Mouse (Mus musculus) neural tube, embryonic 11.5 days (tissue): ENCODE results near the gene Myadml2. TPM values are rescaled to one million over a fixed set of nuclear protein-coding genes. Genes with fewer than 3 reads are reported as not detected.

Source experiments
- ATAC-seq: fragments of 200-750 bp; cut with Nextera tagmentation; 2 replicates; pipeline ENCODE4 v1.8.0; 2017; ENCODE audit warnings: moderate number of reproducible peaks, mild to moderate bottlenecking, moderate TSS enrichment, moderate library complexity; ENCODE audit not compliant: insufficient read depth, low FRiP score, low TSS enrichment
- DNase-seq: peaks from one replicate; pipeline ENCODE4 v3.0.0-alpha.2; 2015; ENCODE audit warnings: low spot score
- H3K27ac ChIP-seq: fragments of 300-500 bp; sonication (generic); 2 replicates; pipeline ENCODE4 v1.5.1; 2014; ENCODE audit warnings: low read depth, mild to moderate bottlenecking, low read length
- H3K27me3 ChIP-seq: fragments of 300-500 bp; sonication (generic); 2 replicates; pipeline ENCODE4 v1.6.1; 2014; ENCODE audit warnings: mild to moderate bottlenecking, low read length, mixed read lengths; ENCODE audit not compliant: control insufficient read depth, insufficient read depth
- H3K36me3 ChIP-seq: fragments of 300-500 bp; sonication (generic); 2 replicates; pipeline ENCODE4 v1.6.1; 2014; ENCODE audit warnings: mild to moderate bottlenecking, low read length, moderate library complexity, mixed read lengths; ENCODE audit not compliant: control insufficient read depth, insufficient read depth
- H3K4me1 ChIP-seq: fragments of 300-500 bp; sonication (generic); 2 replicates; pipeline ENCODE4 v1.6.1; 2014; ENCODE audit warnings: low read length, mixed read lengths; ENCODE audit not compliant: control insufficient read depth, insufficient read depth
- H3K4me2 ChIP-seq: fragments of 300-500 bp; sonication (generic); 2 replicates; pipeline ENCODE4 v1.6.1; 2014; ENCODE audit warnings: low read depth, mild to moderate bottlenecking, moderate library complexity
- H3K4me3 ChIP-seq: fragments of 300-500 bp; sonication (generic); 2 replicates; pipeline ENCODE4 v1.5.1; 2014; ENCODE audit warnings: low read depth, low read length
- H3K9ac ChIP-seq: fragments of 300-500 bp; sonication (generic); 2 replicates; pipeline ENCODE4 v1.6.1; 2014; ENCODE audit warnings: mild to moderate bottlenecking, low read length
- H3K9me3 ChIP-seq: fragments of 300-500 bp; sonication (generic); 2 replicates; pipeline ENCODE4 v1.6.1; 2016; ENCODE audit warnings: low read length; ENCODE audit not compliant: control insufficient read depth
- WGBS: fragments of 180-500 bp; shearing (Covaris S2); extraction: QIAGEN DNeasy Blood & Tissue Kit; methylation state at CpG from one replicate; pipeline ENCODE4 v1.1.7; 2014; 5-methylcytosine and 5-hydroxymethylcytosine counted together
- microRNA-seq: library from miRNA; unstranded; fragments of <30 nt; microRNA quantifications from one replicate; pipeline ENCODE4, GENCODE M21; 2016
- polyA plus RNA-seq: library from polyadenylated mRNA; unstranded; fragments of >200 nt; fragmentation: Nextera tagmentation; extraction: Ambion mirVana; gene quantifications from 2 replicates; pipeline ENCODE4 v1.2.1, GENCODE M21; 2014

Myadml2 gene
- polyA plus RNA-seq, 1 experiment from 2014 or later, result not detected

DNA sequence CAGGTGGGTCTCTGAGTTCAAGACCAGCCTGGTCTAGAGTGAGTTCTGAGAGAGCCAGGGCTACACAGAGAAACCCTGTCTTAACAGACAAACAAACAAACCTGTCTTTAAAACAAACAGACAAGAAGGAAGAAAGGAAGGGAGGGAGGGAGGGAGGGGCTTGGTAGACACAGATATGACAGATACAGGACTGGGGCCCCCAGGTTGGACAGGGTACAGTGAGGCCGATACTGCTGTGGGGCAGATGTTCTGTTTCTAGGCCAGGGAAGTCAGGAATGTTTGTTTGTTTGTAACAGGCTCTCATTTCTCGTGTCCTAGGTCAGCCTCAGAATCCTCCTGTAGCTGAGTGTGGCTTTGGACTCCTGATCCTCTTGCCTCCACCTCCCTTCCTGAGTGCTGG, 44.4 kb downstream of the Myadml2 start:
- Histone ChIP-seq H3K27ac (no peak overlapping the region), H3K4me2 (no peak overlapping the region), H3K27me3 (0 out of 2 replicates have a peak, but pooled peaks cover 2% of the 10 kb centered on the region), H3K9ac (no peak overlapping the region), H3K9me3 (no peaks in the 10 kb centered on the region), H3K4me3 (no peak overlapping the region), H3K4me1 (peaks cover 10% of the 10 kb centered on the region; the same call in 1 of the 2 replicates), H3K36me3 (peaks cover 10% of the 10 kb centered on the region)
- ATAC-seq (no peak), DNase-seq (no peak)
- WGBS, result 80% methylated on average over 2 of the region's 2 CpGs

DNA sequence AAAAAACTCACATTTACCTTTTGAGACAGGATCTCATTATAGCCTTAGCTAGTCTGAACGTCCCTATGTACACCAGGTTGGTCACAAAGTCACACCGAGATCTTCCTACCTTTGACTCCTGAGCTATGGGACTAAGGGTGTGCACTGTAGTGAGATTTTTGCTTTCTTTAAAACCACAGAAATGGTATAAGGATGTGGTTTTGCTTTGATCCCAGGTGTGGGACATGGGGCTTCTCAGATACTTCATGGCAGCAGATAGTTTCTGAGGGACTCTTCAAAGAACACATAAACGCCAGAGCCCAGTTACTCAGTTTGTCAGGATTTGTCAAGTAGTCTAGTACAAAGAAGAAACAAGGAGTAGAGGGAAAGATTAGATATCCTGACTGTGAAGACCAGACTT, 47.2 kb downstream of the Myadml2 start:
- Histone ChIP-seq H3K9ac (no peak overlapping the region), H3K4me1 (peaks cover 16% of the 10 kb centered on the region), H3K27ac (no peak overlapping the region), H3K4me3 (no peak overlapping the region), H3K4me2 (no peak overlapping the region), H3K27me3 (no peaks in the 10 kb centered on the region), H3K9me3 (no peaks in the 10 kb centered on the region), H3K36me3 (peaks cover 17% of the 10 kb centered on the region)
- ATAC-seq (no peak), DNase-seq (no peak)
- 97% methylated on average over 3 of the region's 3 CpGs for WGBS

DNA sequence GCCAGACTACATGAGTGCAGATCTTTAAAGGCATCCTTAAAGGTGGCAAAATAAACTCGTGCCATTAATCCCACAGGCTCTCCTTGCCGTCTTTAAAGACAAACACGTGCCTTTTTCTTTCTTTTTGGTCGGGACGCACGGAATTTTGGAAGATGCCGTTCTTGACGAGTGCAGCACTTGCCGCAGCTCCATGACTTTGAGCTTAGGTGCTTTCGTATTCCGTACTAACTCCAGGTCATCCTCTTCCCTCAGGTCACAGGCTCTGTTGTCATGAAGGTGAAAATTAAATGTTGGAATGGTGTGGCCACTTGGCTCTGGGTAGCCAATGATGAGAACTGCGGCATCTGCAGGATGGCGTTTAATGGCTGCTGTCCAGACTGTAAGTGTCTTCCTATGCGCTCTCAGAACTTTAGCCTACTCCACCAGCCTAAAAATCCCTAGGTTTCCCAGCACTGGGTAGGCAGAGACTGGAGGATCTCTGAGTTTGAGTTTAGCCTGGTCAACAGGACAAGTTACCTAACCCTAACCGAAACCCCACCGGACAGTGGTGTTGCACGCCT, 48.9 kb downstream of the Myadml2 start:
- Histone ChIP-seq H3K27me3 (no peaks in the 10 kb centered on the region), H3K9ac (peak overlapping the region; percentile 67), H3K4me1 (peaks cover 16% of the 10 kb centered on the region), H3K27ac (peak overlapping the region; percentile 70), H3K4me2 (peak overlapping the region; percentile 98), H3K9me3 (no peaks in the 10 kb centered on the region), H3K4me3 (peak overlapping the region; percentile 100), H3K36me3 (peaks cover 26% of the 10 kb centered on the region)
- ATAC-seq (no peak), DNase-seq (no peak)
- WGBS, result 55% methylated on average over 17 of the region's 17 CpGs

DNA sequence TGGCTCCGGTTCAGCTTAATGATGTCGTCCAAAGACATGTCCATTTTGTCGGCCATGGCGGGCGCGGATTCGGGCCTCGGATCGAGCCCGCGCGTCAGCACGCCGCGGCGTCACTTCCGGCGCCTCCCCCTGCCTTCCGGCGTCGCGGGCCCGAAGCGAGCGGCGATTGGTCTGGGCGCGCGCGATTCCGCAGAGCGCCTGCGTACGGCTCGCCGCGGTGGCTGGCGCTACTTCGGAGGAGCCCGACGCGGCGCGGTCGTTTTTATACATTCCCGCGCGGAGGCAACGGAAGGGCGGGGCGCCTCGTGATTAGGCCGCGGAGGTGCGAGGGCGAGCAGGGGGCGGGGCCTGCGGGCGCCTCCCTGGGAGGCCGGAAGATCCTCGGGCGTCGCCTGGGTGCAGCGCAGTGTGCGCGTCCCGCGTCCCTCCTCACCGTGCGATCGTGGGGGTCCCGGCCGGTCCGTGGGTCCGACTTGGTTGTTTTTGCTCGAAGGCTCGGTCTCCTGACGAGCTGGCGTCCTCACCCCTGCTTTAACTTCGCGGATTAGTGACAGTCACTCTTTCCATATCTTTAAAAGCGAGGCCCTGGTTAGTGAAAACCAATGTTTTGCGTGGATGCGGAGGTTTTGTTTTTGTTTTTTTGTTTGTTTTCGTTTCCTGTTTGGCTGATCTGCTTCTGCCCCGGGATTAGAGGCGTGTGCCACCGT, 49.5 kb downstream of the Myadml2 start, which contains the start of the genes Alyref and Anapc11:
Gene Alyref (minus strand): TSS at position 83 of the 707 bp plus-strand sequence.
Gene Anapc11 (plus strand): TSS at position 139 of the 707 bp plus-strand sequence.
- ATAC-seq, result peak; percentile 96
- peak within 1 kb of the TSS; percentile 82 for H3K27ac ChIP-seq
- under 1% methylated on average over 83 of the region's 88 CpGs for WGBS
- H3K27me3 ChIP-seq, result no peaks in the 10 kb centered on the region
- H3K4me1 ChIP-seq, result peaks cover 16% of the 10 kb centered on the region
- peaks cover 32% of the 10 kb centered on the region for H3K36me3 ChIP-seq
- peak within 1 kb of the TSS; percentile 98 for H3K4me2 ChIP-seq
- peak; percentile 98 for DNase-seq
- H3K4me3 ChIP-seq, result peak within 1 kb of the TSS; percentile 100
- no peaks in the 10 kb centered on the region for H3K9me3 ChIP-seq
- H3K9ac ChIP-seq, result peak within 1 kb of the TSS; percentile 99

DNA sequence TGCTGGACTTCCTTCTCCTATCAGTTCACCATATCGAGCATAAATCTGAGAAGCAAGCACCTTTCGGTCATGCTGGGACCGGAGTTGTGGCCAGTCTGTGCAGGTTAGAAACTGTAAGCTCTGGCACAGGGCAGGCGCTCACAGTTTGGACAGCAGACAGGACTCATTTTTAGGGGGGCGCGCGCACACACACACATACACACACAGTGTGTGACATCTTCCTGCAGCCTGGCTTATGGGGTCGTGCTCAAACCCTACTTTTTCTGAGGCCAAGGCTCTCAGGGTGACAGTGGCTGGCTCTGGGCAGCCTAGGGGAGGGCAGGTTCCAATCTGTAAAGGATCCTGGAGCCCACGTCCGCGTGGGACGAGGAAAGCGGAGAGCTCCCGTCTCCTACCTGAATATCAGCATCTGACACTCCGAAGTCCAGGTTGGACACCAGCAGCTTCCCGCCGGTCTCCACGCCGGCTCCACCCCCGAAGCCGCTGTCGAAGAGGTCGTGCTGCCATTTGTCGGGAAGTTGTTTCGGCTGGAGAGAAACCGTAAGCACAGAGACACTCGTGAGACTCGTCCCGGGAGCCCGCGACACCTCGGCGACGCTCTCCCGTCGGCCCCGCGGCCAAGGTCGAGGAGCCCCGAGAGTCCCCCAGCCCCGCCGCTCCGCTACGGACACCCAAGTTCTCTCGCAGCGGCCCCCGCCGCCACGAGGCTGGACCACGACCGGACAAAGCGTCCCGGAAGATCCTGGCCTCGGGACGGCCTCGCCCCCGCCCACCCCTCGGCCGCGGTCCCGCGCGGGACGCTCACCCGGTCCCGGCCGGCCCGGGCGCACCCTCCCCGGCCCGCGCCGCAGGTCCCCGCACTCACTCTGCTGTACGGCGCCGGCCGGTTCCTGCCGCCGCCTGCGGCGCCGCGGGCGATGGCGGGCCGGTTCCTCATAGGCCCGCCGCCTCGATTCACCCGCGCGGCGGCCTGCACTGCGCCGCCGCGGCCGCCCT, 50.4 kb downstream of the Myadml2 start:
- H3K4me3 ChIP-seq, result peak overlapping the region; percentile 100
- H3K4me2 ChIP-seq, result peak overlapping the region; percentile 98
- DNase-seq, result no peak
- H3K27ac ChIP-seq, result peak overlapping the region; percentile 82
- peak; percentile 62 for ATAC-seq
- H3K9ac ChIP-seq, result peak overlapping the region; percentile 99
- H3K36me3 ChIP-seq, result peaks cover 37% of the 10 kb centered on the region
- H3K9me3 ChIP-seq, result no peaks in the 10 kb centered on the region
- 6% methylated on average over 75 of the region's 99 CpGs for WGBS
- H3K4me1 ChIP-seq, result peaks cover 16% of the 10 kb centered on the region
- no peaks in the 10 kb centered on the region for H3K27me3 ChIP-seq

Small RNA genes lying within 50 kb of the gene (microRNA-seq; reads per million reads assigned to microRNA genes)
- gene Mir6936, result 2.1 reads per million

Other genes starting within 250 kb of the Myadml2 start
- gene Nploc4, start 210.4 kb downstream of the Myadml2 start, polyA plus RNA-seq, result 44.7 and 51.0 TPM in 2 replicates
- gene Tspan10, start 205.5 kb downstream of the Myadml2 start, polyA plus RNA-seq, result not detected in 2 replicates
- 0.65 TPM in 1 of 2 replicates, not detected in the other for gene Pde6g, start 194.7 kb downstream of the Myadml2 start, polyA plus RNA-seq
- gene Oxld1, start 190.1 kb downstream of the Myadml2 start, polyA plus RNA-seq, result 12.0 and 14.4 TPM in 2 replicates
- gene Ccdc137, start 190.0 kb downstream of the Myadml2 start, polyA plus RNA-seq, result 26.4 and 29.0 TPM in 2 replicates
- 61.2 and 65.7 TPM in 2 replicates for gene Arl16, start 180.6 kb downstream of the Myadml2 start, polyA plus RNA-seq
- 142 and 145 TPM in 2 replicates for gene Mrpl12, start 163.5 kb downstream of the Myadml2 start, polyA plus RNA-seq
- 41.4 and 49.5 TPM in 2 replicates for gene Slc25a10, start 156.3 kb downstream of the Myadml2 start, polyA plus RNA-seq
- 0.19 and 0.24 TPM in 2 replicates for gene Gcgr, start 117.5 kb downstream of the Myadml2 start, polyA plus RNA-seq
- gene Mcrip1, start 98.4 kb downstream of the Myadml2 start, polyA plus RNA-seq, result 244 and 251 TPM in 2 replicates
- gene Ppp1r27, start 97.0 kb downstream of the Myadml2 start, polyA plus RNA-seq, result not detected in 2 replicates
- 562 and 566 TPM in 2 replicates for gene P4hb, start 74.9 kb downstream of the Myadml2 start, polyA plus RNA-seq
- gene Arhgdia, start 66.5 kb downstream of the Myadml2 start, polyA plus RNA-seq, result 686 and 719 TPM in 2 replicates
- 669 and 698 TPM in 2 replicates for gene Alyref, start 49.8 kb downstream of the Myadml2 start, polyA plus RNA-seq
- gene Anapc11, start 49.7 kb downstream of the Myadml2 start, polyA plus RNA-seq, result 198 and 199 TPM in 2 replicates
- 0.78 TPM in 1 of 2 replicates, not detected in the other for gene Npb, start 39.7 kb downstream of the Myadml2 start, polyA plus RNA-seq
- gene Pcyt2, start 30.2 kb downstream of the Myadml2 start, polyA plus RNA-seq, result 109 and 118 TPM in 2 replicates
- gene Sirt7, start 22.9 kb downstream of the Myadml2 start, polyA plus RNA-seq, result 37.2 and 39.0 TPM in 2 replicates
- gene Mafg, start 14.6 kb downstream of the Myadml2 start, polyA plus RNA-seq, result 26.5 and 27.5 TPM in 2 replicates
- gene Pycr1, start 4.4 kb downstream of the Myadml2 start, polyA plus RNA-seq, result 31.8 and 33.8 TPM in 2 replicates
- gene Notum, start 13.0 kb upstream of the Myadml2 start, polyA plus RNA-seq, result 2.6 and 3.0 TPM in 2 replicates
- gene Aspscr1, start 24.8 kb upstream of the Myadml2 start, polyA plus RNA-seq, result 124 and 136 TPM in 2 replicates
- gene Cenpx, start 65.6 kb upstream of the Myadml2 start, polyA plus RNA-seq, result 112 and 115 TPM in 2 replicates
- gene Lrrc45, start 65.8 kb upstream of the Myadml2 start, polyA plus RNA-seq, result 39.7 and 44.7 TPM in 2 replicates
- 12.1 and 13.9 TPM in 2 replicates for gene Rac3, start 73.3 kb upstream of the Myadml2 start, polyA plus RNA-seq
- 14.9 and 16.5 TPM in 2 replicates for gene Dcxr, start 79.1 kb upstream of the Myadml2 start, polyA plus RNA-seq
- gene Cbr2, start 84.0 kb upstream of the Myadml2 start, polyA plus RNA-seq, result 1.8 and 2.0 TPM in 2 replicates
- 7.7 and 8.6 TPM in 2 replicates for gene Hmga1b, start 114.6 kb upstream of the Myadml2 start, polyA plus RNA-seq
- gene Rfng, start 136.0 kb upstream of the Myadml2 start, polyA plus RNA-seq, result 36.7 and 40.5 TPM in 2 replicates
- gene Gps1, start 136.1 kb upstream of the Myadml2 start, polyA plus RNA-seq, result 286 and 291 TPM in 2 replicates
- gene Dus1l, start 148.2 kb upstream of the Myadml2 start, polyA plus RNA-seq, result 83.4 and 84.7 TPM in 2 replicates
- gene Fasn, start 176.4 kb upstream of the Myadml2 start, polyA plus RNA-seq, result 108 and 125 TPM in 2 replicates